Mouse (Mus musculus): ENCODE data around the gene Actr1a.
A peak's percentile ranks its signal among the peaks of the same experiment; 100 is the strongest.

The Actr1a gene

DNA sequence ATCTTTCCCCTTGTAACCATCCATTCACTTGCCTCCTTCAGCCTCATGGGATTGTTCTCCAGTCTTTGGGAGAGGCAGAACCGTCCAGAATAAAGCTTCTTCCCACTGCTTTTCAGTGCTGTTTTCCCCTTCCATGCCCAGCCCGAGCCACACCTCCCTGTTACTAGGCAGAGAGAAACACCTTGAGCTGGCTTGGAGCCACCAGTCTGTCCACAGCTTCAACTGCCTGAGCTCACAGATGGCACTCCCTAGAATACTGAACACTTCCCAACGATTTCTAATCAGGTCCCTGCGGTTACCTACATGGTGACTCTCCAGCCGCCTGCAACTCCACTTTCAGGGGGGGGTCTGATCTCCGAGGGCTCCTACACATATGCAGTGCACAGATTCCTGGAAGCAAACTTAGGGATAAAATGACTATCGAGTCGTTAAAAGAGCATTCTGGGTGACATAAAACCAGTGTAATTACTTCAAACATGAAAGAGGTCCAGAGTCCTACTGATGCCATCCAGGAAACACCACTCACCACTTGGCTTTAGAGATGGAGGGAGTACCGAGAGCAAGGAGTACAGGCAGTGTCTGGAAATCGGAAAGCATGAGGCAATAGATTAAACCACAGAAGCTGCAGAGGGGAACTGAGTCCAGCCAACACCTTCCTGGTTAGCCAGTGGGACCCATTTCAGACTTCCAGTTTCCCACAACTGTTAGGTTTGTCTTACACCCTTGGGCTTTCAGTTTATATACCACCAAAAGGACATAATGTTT is 45.2 kb downstream of the Actr1a start, which contains the start of gene 2310034G01Rik:
2310034G01Rik (minus strand) TSS at position 135 of the 765 bp plus-strand sequence.
- DNase-seq (ENCODE audit: low spot score): no peak

DNA sequence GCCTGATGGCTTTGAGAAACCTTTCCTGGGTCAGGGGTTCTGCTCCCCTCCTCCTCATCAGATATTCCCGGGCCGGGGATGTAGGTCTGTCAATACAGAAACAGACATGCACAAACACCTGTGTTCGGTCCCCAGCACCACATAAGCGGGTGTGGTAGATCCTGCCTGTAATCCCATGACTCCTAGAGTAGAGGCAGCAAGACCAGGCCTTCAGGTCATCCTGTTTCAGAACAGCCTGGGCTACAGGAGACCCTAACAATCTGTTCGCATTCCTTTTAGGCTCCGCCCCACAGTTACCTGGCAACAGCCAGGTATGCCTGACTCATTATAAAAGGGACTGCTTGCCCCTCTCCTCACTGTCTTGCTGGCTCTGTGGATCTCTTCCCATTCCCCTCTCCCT is 46.0 kb downstream of the Actr1a start:
- no peak for DNase-seq (ENCODE audit: low spot score)

DNA sequence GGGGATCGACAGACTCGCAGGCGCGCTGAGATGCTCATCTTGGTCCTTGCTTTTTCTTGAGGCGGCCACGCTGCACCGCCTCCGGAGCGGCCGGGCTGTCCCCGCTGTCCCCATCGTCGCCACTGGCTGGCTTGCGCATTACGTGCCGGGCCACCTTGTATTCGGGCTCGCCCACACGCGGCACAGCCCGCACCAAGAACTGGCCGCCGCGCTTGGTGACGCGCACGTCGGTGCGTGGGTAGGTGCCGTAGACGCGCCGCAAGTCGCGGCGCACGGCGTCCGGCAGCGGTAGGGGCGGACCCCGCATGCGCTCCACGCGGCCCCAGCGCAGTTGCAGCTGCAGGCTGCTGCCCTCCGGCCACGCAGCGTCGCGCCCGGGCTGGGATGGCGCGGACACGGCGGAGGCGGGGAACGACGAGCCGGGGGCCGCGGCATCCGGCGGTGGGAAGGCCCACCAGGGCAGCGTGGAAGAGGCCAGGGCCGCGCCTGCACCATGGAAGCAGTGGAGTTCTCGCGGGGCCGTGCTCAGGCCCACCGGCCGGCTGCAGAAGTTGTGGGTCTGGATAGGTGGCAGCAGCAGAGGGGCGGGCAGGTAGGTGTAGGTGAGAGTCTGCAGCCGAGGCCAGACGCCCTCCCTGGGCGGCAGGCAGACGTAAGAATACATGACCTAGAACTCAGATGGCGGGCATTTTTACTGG is 46.6 kb downstream of the Actr1a start:
- peak; percentile 56 for DNase-seq (ENCODE audit: low spot score)

DNA sequence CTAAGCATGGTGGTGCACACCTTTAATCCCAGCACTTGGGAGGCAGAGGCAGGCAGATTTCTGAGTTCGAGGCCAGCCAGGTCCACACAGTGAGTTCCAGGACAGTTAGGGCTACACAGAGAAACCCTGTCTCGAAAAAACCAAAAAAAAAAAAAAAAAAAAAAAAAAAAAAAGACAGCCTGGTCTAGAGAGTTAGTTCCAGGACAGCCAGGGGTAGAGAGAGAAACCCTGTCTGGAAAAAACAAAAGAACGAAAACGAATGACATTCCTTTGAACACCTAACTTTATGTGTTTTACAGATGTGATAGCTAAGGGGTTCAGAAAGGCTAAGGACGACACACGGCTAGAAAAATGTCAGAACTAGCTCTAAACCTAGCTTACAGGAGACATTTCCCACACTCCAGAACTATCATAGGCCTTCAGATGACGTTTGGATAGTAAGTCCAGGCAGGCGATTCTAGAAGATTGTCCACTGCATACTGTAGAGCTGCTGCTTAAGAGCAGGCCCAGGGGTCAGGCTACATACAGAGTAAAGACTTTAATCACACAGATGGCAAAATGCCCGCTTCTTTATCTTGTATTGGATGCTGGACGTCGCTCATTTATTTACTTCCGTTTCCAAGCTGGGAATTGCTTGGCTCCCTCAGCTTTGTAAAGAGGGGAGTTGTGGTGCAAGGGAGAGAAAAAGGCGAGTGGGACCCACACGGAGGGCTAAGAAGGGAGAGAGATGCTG is 47.4 kb downstream of the Actr1a start:
- DNase-seq (ENCODE audit: low spot score): no peak

DNA sequence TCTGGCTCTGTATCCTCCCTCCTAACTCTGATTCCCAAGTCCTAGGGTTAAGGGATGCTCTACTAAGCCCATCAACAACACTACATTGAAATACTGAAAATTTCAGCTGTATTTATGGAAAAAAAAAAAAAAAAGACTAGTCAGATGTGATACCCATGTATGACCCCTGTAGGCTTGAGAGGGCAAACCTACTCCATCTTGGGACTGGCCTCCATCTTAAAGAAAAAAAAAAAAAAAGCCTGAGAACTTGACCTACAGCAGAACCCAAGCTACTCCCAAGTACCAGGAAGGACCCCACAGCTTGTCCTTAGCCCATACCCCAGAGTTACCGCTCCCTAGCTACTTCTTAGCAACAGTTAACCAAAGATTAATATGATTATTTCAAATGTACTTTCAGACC is 48.4 kb downstream of the Actr1a start:
- DNase-seq (ENCODE audit: low spot score): no peak

DNA sequence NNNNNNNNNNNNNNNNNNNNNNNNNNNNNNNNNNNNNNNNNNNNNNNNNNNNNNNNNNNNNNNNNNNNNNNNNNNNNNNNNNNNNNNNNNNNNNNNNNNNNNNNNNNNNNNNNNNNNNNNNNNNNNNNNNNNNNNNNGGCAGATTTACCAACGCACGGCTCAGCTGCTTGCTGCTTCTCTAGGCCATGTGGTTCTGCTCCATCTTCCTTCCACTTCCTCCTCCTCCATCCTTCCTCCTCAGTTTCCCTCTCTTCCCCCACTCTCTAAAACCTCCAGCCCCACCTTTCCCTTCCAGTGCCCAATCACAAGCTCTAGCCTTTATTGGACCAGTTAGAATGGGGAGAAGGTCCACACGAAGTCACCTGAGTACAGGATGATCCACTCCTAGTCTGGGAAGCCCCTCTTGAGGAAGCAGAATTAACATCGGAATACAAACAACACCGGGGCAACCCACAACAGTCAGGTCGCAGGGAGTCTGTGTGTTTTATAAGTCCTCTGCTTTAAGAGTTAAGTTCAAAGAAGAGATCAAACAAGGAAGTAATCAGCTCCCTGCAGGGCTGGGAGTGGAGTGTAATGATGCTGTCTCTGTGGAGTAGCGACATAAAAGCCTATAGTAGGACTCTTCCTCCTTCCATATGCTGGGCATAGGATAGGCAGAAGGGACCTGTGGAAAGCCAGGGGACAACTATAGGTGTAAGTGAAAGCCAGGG is 50.7 kb downstream of the Actr1a start:
- DNase-seq (ENCODE audit: low spot score): no peak

DNA sequence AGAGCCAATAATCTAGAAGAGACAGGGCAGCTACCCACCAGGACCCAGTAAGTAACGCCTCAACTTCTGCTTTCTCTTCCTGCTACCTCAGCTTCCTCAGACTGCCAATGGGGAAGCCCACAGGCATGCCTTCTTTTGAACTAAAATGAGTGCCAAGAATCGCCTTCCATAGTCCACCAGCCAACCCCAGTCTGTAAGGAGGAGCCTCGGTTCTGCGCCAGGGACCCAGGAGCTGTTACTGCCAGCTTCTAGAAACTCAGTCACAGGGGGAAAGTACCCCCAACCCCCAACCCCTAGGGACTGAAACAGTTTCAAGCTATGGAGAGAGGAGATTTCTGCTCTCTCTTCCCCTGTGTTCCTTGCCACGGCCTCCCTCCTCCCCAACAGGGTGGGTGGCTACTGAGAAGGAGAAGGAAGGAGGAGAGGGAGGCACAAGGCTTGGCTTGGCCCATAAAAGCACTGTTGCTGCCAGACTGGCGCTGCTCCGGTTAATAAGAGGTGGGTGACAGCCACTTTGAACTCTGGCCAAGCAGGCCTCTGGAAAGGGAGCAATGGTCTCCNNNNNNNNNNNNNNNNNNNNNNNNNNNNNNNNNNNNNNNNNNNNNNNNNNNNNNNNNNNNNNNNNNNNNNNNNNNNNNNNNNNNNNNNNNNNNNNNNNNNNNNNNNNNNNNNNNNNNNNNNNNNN is 56.1 kb downstream of the Actr1a start:
- DNase-seq (ENCODE audit: low spot score): no peak

DNA sequence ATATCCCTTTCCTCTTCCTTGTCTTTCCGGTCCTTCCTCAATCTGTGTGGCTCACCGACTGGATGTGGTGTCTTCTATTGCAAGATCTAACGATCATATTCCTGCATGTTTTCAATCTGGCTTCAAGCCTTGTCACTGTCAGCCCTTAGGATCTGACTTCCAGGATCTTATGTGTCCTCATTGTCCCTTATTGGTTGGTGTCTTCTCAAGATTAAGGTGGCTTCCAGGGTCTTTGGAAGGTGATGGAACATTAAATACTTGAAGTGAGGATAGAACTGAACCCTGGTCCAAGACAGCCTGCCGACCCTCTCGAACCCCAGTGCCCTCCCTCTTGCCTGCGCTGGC is 56.6 kb downstream of the Actr1a start:
- no peak for DNase-seq (ENCODE audit: low spot score)

DNA sequence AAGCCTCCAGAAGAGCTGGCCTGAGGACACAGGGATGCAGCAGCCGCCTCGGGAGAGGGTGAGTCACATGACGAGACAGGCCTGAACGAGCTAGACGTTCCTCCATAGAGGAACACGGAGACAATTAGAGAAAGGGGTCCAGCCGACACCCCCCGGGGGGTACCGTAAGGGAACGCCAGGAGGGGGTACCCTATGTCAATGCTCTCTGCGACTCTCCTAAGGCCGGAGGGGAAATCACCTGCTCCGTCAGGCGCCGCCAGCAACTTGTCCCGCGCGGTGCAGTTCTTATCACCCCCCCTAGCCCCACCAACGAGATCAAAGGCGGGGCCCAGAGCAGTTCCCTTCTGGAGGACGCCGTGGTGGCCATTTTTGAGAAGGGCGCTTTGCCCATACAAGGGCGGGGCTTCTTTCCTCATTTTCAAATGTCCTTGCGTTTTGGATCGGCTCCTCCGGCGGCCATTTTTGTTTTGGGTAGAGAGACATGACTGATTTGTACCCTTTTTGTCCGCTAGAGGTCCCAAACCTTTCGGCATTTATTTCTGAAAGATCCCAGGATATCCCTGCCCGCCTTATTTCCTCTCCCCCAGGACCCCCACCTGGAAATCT is 57.1 kb downstream of the Actr1a start, which contains the start of gene Cuedc2:
Cuedc2 (minus strand) TSS at position 372 of the 606 bp plus-strand sequence.
- DNase-seq (ENCODE audit: low spot score): peak; percentile 93

DNA sequence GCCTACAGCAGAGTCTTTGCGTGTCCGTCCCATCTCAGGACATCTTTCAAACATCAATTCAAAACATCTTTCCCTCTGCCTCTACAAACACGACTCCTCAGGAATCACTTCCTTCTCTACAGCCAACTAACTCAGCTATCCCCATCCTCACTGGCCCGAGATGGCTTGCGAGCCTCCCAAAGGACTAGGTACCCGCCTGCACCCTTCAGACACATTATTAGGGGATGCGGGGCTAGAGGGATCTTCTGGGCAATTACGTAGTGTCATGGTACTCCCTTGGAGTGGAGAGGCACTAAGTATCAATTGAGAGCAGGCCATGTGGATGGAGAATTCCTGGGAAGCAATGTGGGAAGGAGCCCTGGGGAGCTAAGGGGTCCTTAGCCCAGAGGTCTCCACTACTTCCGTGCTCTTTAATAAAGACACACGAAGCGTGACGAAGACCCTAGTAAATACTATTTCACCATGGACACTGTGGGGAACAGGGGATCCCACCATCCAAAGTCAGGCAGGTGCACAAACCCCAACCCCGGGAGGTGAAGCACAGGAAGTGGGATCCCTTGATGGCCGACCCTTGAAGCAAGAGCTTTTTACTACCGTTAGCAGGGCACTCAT is 57.7 kb downstream of the Actr1a start:
- DNase-seq (ENCODE audit: low spot score): no peak

DNA sequence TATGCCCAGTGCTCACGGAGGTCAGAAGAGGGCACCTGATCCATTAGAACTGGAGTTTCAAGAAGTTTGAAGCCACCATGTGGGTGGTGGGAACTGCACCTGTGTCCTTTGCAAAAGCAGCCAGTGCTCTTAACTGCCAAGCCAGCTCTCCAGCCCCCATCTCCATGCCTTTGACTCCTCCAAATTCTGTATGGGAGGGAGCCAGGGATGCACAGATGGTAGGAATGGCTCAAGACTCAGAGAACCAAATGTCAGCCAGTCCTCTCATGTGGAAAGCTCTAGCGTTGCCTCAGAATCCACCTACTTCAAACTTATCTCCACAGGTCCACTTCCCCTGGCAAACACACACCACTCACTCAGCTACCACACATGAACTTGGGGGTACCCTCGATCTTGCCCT is 61.6 kb downstream of the Actr1a start:
- no peak for DNase-seq (ENCODE audit: low spot score)

DNA sequence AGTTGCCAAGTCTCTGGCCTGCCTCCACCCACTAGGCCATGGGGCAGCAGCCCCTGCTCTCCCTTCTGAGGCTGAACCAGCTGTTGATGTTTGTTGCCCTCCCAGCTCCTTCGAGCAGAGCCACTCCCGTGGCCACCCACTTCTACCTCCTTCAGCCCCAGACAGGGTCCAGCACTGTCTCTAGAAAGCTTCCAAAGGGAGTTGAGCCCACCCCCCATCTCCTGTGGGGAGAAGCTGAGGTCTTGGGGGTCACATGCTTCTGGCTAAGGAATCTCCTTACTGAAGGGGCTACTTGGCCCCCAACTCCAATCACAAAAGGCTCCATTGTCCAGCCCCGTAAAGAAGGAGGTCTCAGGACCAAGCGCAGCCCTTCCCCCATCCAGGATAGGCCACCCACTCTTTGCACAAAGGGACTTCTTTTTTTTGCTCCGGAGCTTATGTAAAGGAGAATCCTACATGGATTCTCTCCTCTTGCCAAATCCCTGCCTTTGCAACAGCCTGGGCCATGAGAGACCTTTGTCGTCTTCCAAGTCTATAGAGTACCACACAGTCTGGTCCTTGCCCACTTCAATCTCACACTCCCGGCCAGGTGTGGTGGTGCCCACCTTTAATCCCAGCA is 62.7 kb downstream of the Actr1a start:
- DNase-seq (ENCODE audit: low spot score): no peak

DNA sequence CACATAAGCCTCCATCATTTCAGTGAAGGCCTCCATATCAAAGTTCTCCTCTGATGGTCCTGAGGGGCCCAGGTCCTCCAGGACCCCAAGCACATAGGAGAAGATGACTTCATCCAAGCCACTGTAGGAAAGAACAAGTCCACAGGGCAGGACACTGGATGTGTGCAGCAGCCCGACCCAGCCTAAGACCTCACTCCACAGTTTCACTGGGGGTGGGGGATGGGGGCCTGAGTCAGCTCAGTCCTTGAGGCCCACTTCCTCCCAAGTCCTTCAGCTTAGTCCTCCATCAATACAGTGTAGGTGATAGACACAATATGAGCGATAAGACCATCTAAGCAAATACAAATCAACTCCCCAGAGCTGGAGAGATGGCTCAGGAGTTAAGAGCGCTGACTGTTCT is 63.6 kb downstream of the Actr1a start:
- no peak for DNase-seq (ENCODE audit: low spot score)

DNA sequence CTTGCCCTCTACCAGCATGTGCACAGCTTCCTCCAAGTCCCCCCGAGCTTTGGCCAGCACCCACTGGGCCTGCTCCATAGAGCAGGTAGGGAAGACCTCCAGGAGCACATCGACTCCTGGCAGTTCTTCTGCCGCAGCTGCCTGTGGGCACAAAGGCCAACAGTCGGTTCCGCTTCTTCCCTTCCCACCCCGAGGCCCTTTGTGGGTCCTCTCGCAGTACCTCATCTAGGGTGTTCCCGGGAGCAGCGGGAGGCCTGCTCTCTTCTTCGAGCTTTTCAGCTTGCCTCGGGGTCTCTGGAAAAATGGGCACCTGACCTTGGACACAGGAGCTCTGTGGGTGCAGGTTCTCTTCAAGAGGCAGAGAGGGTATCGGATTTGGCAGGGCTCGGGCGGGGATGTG is 64.2 kb downstream of the Actr1a start:
- DNase-seq (ENCODE audit: low spot score): no peak

DNA sequence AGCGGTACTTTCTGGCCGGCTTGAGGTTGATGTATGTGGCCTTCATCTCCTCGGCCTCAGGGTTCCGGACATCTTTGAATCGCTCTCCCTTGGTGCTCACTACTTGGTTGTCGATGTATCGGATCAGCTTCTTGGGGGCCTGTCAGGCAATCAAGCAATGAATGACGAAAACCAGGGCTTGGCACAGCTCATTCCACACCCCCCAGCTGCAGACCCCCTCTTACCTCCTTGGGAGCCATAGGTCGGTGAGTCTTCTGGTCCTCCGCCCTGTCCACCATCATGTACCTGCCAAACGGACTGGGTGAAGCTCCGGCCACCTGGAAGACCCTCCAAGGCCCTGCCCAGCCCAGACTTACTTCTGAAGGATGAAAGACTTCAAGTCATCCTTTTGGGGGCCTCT is 64.9 kb downstream of the Actr1a start:
- no peak for DNase-seq (ENCODE audit: low spot score)

DNA sequence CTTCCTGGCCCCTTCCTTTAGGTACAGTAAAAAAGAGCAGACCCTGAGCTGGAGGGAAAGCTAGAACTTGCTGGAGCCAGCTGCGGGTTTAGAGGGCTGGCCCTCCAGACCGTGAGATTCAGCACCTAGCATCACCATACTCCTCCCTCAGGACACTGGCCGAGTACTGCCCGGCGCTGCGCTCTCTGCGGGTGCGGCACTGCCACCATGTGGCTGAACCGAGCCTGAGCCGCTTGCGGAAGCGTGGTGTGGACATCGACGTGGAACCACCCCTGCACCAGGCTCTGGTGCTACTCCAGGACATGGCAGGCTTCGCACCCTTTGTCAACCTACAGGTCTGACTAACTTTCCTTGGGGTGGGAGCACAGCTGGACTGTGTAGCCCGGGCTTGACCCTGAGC is 65.6 kb downstream of the Actr1a start:
- no peak for DNase-seq (ENCODE audit: low spot score)

DNA sequence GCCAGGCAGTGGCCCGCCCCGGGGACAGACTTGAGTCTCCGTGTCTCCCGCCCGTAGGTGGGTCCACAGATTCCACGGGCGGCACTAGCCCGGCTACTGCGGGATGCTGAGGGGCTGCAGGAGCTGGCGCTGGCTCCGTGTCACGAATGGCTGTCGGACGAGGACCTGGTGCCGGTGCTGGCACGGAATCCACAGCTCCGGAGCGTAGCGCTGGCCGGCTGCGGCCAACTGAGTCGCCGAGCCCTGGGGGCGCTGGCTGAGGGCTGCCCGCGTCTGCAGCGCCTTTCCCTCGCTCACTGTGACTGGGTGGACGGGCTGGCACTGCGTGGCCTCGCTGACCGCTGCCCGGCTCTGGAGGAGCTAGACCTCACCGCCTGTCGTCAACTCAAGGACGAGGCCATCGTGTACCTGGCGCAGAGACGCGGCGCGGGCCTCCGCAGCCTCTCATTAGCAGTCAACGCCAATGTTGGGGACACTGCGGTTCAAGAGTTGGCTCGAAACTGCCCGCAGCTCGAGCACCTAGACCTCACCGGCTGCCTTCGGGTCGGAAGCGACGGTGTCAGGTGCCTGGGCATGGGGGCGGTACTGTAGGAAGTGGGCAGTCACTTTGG is 66.4 kb downstream of the Actr1a start:
- DNase-seq (ENCODE audit: low spot score): no peak

DNA sequence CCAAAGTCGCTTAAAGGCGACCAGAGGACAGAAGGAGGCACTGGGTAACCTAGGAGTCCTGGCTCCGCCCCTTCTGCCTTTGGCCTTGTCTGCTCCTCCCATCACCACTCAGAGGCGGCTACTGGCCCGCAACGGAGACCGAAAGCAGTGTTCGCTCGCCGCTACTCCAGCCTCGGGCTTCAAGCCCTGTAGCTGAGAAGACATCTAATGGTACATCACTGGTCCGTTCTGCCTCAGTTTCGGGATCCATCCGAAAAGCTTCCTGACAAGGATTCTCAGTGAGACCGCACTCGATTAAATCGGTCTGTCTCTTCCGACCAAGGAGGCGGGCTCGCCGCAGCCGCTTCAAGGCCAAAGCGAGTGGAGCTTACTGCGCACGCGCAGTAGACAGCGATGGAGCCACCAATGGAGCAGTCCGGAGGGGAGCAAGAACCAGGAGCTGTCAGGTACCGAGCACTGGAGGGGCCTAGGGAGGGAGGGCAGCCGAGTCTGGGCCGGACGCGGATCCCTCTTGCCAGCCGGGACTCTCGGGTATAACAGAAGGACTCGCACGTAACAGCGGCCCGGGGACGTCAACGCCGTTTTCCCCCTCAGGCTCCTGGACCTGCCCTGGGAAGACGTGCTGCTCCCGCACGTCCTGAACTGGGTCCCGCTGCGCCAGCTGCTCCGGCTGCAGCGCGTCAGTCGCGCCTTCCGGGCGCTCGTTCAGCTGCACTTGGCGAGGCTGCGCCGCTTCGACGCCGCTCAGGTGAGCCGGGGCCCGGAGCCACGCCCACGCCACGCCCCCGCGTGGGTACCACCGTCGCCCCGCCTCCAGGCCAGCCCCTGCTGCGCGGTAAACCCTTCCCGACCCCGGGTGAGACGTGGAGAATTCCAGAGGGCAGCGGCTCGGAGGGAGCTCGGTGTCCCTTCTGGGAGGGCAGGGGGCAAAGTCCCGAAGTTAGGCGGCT is 67.2 kb downstream of the Actr1a start, which contains the start of gene Fbxl15:
Fbxl15 (plus strand) TSS at position 104 of the 950 bp plus-strand sequence.
- peak; percentile 91 for DNase-seq (ENCODE audit: low spot score)

Data from ovary, postnatal 10 days (tissue).